Mouse (Mus musculus) CD8-positive naive resting alpha-beta T cell, adult 57 days (primary cell): ENCODE measurements around the gene C87436. TPM values are rescaled to one million over a fixed set of nuclear protein-coding genes. Genes with fewer than 3 reads are reported as not detected.

Source experiments
- total RNA-seq: library from RNA; stranded (reverse); gene quantifications from one replicate; pipeline ENCODE4 v1.2.4, GENCODE M21; 2023

The C87436 gene
- total RNA-seq: 48.5 TPM

DNA sequence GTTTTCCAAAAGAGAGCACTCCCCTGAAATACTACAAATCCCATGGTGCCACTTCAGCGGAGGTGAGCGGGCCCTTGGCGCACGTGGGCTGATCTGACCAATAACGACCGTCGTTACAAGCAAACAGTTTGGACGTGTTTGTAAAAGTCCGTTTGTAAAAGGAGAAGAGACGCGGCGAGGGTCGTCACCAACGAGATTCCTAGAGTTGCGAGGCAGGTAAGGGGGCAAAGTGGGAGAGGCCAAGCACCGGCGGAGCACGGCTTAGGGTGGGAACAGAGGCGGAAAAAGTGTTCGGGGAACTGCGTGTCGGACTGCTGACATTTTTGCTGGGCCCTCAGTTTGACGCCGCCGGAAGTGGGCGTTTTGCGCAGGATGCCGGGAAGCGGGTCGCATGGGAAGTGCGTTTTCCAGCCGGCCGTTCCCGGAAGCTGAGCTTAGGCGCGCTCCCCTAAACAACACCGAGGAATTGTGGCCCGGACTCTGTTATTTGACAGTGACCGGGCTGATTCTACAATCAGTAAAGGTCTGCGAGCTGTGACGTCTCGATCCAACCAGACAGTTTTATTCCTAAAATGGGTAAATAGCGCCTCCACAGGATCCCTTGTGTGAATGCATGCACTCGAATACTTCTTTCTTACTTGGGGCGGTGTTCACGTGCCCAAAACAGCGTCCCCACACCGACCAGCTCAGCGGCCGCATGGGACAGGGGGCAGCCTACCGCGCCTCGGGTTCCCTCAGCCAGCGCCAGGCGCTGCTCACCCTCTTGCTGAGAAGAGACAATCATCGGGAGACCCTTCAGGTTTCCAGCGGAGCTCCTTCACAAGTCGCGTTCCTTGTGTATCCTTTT lies at the start of gene C87436:
Gene C87436, plus strand, starts transcription at position 103 of the 847 bp plus-strand sequence.

DNA sequence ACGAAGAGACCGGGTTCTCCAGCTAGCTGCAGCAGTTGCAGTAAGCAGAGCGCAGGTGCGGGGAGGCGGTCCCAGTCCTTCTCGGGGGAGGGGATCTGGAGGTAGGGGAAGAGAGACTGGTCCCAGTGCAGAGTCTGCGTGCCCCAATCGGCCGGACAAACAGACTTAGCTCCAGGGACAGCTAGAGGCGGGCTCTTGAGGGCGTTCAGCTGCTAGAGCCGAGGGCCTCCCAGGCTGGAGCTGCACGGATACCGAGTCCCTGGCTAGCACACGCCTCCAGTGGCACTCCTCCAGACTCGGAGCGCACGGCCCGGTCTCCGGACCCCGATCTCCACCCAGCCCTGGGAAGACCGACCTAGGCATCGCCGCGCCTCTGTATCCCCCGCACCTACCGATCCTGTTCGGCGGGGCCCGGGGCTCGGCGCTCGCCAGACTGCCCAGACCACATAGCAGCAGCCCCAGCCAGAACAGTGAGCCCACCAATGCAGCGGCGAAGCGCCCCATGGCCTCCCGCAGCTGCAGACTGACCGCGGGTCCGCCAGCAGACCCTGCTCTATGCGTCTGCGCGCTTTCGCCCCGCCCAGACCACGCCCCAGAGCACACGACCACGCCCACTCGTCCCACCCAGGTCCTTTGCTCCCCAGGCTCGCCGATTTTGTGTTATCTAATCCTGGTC lies 41.5 kb upstream of the C87436 start, which contains the start of gene Pcyox1:
Gene Pcyox1, minus strand, starts transcription at position 574 of the 676 bp plus-strand sequence.

DNA sequence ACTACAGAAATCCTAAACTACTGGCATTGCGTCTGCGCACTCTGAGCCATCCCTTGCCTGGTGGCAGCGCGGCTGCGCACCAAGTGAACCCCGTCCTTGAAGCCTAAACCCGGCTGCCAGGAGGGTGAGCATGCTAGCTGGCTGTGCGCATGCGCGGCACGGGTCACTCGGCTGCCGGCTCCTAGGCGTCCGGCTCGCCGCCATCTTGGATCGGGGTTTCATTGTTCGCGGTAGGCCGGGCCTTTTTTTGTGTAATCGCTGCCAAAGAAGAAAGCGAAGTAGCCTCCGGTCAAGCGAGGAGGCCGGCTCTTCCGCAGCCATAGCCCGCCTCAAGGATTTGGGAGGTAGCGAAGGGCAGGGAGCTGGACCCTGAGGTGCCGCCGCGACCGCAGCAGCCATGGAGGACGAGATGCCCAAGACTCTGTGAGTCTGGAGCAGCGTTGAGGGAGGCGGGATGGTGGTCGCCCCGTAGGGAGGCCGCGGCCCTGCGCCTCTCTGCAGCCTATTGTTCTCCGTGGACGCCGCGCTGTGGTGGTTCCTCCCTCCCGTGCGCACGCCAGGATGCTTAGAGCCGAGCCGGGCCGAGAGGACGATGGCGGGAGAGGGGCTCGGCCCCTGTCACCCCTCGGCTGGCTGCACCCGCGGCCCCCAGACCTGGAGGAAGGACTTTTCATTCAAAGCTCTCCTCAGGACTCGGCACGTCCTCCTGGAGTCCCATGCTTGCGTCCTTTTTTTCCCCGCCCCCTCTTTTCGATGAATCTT lies 33.9 kb upstream of the C87436 start, which contains the start of gene Tia1:
Gene Tia1, plus strand, starts transcription at position 120 of the 762 bp plus-strand sequence.

DNA sequence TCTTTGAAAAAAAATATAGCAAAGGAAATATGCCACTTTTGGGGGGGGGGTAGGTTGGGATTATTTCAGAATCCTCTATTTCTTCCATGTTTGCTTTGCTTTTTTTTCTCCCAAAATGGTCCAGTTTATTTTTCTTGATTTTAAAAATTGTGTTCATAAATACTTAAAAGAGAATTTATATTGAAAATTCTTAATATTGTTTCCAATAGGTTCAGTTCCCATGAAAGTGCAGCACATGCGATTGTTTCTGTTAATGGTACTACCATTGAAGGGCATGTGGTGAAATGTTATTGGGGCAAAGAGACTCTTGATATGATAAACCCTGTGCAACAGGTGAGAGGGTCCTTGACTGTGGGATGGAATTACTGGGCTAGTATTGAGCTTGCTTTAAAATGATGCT lies 11.8 kb upstream of the C87436 start, which contains the start of gene Gm44790:
Gene Gm44790, plus strand, starts transcription at position 301 of the 400 bp plus-strand sequence.

Other genes starting within 250 kb of the C87436 start
- not detected for gene Tgfa, start 243.2 kb upstream of the C87436 start, total RNA-seq
- gene Fam136a, start 72.7 kb upstream of the C87436 start, total RNA-seq: 14.9 TPM
- gene Snrpg, start 67.1 kb upstream of the C87436 start, total RNA-seq: 279 TPM
- gene Pcyox1, start 41.2 kb upstream of the C87436 start, total RNA-seq: 9.4 TPM
- gene Tia1, start 34.2 kb upstream of the C87436 start, total RNA-seq: 75.4 TPM
- not detected for gene Gm44790, start 11.7 kb upstream of the C87436 start, total RNA-seq
- 198 TPM for gene Pcbp1, start 87.9 kb downstream of the C87436 start, total RNA-seq
- not detected for gene Asprv1, start 189.8 kb downstream of the C87436 start, total RNA-seq
- 31.5 TPM for gene Mxd1, start 230.8 kb downstream of the C87436 start, total RNA-seq
- 36.3 TPM for gene Snrnp27, start 246.1 kb downstream of the C87436 start, total RNA-seq